Mouse (Mus musculus) c-Kit-positive CD71-negative TER-119-negative erythroid progenitor cells, embryonic 14.5 days (primary cell): ENCODE data around the gene Vps39.

Experiments used
- DNase-seq: peaks from one replicate; pipeline ENCODE4 v3.0.0-alpha.2; 2013; ENCODE audit warnings: low read depth

The Vps39 gene

DNA sequence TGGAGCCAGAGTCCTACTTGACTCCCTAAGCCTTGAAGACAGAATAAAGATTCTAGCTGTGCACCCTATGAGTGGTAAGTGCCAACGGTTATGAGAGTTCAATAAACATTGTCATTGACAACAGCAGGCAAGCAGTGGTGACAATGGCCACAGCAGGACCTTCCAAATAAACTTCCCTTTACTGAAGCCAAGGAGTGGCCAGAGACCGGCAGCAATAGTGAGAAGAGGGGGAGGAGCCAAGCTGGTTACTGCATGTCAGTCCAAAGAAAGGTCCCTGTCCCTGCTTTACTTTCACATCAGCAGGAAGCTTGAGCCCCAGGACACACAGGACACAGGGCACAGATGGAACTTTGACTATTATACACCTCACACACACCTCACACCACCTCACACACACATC lies 56.8 kb downstream of the Vps39 start:
- no peak for DNase-seq

DNA sequence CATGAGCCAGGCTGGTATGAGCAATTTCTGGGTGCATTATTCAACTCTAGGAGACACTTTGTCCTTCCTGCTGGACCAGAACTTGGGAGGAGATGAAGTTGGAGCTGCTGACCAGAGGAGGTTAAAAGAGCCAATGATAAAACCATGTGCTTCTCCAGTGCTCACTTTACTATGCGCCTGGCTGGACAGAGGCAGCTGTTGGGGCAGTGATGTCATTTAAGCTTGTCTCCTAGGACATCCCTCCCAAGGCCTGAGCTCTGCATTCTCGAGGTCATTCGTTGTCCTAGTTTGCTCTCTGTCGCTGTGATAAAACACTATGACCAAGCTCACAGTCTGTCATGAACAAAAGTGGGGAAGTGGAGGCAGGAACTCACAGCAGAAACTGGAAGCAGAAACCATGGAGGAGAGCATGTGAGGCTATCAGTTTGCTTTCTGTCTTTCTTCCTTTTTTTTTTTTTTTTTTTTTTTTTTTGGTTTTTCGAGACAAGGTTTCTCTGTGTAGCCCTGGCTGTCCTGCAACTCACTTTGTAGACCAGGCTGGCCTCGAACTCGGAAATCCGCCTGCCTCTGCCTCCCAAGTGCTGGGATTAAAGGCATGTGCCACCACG lies 61.4 kb downstream of the Vps39 start:
- DNase-seq: no peak

- no peak for DNase-seq
These were observed 63.9 kb downstream of the Vps39 start, which contains the start of gene Pla2g4d for GRCm38 (mm10) chr2:120288995-120289394. TSS of gene Pla2g4d (minus strand) at chr2:120289197.

- DNase-seq: no peak
These were observed 64.5 kb downstream of the Vps39 start for GRCm38 (mm10) chr2:120288401-120288800.

DNA sequence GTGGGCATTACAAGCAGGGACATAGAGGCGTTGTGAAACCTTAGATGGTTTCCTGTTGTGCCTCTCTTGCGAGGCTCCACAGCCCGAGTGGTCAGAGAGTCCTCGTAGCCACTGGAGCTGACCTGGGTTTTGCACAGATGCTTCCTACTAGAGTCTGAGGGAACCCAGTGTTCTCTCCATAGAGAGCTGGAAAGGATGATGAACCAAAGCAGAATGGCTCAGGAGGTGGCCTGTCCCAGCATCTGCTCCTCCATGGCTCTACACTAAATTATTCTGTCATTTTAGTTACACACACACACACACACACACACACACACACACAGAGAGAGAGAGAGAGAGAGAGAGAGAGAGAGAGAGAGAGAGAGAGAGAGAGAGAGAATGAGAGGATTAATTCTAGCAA lies 67.3 kb downstream of the Vps39 start:
- no peak for DNase-seq

DNA sequence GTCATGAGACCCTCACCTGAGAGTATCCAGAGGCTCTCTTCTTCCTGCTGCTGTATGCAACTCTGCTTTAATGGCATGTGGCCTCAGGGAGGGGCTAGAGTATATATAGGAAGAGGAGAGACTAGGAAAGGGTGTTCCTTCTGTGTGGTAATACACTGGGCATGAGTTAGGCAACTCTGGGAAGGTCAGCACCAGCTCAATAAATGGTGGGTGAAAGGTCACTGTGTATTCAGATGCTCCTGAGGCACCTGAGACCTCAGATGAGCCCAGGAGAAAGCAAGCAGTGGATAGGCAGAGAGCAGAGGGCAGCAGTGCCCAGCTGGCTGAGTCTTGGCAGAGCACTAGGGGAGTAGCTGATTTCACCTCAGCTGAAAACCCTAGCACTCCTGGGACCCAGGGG lies 68.2 kb downstream of the Vps39 start:
- no peak for DNase-seq

DNA sequence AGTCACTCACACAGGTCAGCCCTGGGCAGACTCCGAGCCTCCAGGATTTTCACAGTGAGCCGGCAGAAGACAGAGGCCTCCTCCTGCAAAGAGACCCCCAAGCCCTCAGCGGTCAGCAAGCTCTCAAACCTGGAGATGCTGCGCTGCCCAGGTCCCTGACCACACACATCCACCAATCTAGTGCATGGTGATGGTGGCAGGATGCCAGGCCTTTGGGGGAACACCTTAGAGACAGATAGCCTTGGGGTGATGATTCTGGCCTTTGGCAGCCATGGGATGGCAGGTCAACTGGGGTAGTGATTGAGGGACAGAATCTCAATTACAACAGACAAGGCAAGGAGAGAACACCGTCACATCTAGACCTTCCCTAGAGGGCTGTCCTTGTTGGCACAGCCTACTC lies 68.8 kb downstream of the Vps39 start:
- DNase-seq: no peak

DNA sequence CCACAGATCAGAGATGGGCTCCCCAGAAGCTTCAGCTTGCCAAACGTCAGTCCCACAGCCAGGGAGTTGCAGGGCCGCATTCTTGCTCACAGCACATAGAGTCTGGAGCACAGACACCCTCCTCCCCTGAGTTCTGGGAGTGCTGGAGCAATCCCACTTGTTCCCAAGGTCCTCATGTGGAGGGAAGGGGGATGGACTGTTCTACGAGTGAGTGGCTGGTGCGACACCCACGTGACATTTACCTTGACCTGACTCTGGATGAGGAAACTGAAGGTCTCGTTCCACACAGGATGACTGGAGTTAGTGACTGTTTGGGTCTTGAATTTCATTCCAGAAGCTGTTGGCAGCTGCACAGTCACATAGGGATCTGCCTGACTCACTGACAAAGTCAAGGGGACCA lies 69.4 kb downstream of the Vps39 start:
- no peak for DNase-seq

GRCm38 (mm10) chr2:120281221-120281620 lies 71.7 kb downstream of the Vps39 start:
- DNase-seq: peak; percentile 25

GRCm38 (mm10) chr2:120279961-120280360 lies 73.0 kb downstream of the Vps39 start:
- DNase-seq: peak; percentile 35

- DNase-seq: no peak
These were observed 76.0 kb downstream of the Vps39 start for GRCm38 (mm10) chr2:120276951-120277350.

- DNase-seq: peak; percentile 26
These were observed 84.3 kb downstream of the Vps39 start for GRCm38 (mm10) chr2:120268635-120269034.
